Mouse (Mus musculus) embryonic fibroblast, embryonic 13.5 days (primary cell): ENCODE results near the gene Il12rb1. TPM values are rescaled to one million over a fixed set of nuclear protein-coding genes. Genes with fewer than 3 reads are reported as not detected.

Experiments
- H3K27ac ChIP-seq: 2 replicates; pipeline ENCODE4 v1.5.1; 2012; ENCODE audit warnings: low read length, control low read depth, inconsistent platforms; ENCODE audit not compliant: insufficient read depth
- H3K4me1 ChIP-seq: 2 replicates; pipeline ENCODE4 v1.6.1; 2011; ENCODE audit warnings: low read length; ENCODE audit not compliant: control insufficient read depth, insufficient read depth
- H3K4me3 ChIP-seq: 2 replicates; pipeline ENCODE4 v1.5.1; 2011; ENCODE audit warnings: mild to moderate bottlenecking, control low read depth, low read length; ENCODE audit not compliant: insufficient read depth
- CTCF ChIP-seq: IDR thresholded peaks from 2 replicates; pipeline ENCODE4 v1.5.1; 2011; ENCODE audit warnings: mild to moderate bottlenecking, control low read depth, low read length, moderate library complexity, borderline replicate concordance; ENCODE audit not compliant: insufficient read depth
- POLR2A ChIP-seq: IDR thresholded peaks from 2 replicates; pipeline ENCODE4 v1.6.1; 2011; ENCODE audit warnings: low read depth, mild to moderate bottlenecking, control low read depth, low read length, moderate library complexity
- polyA plus RNA-seq: library from polyadenylated mRNA; stranded (reverse); fragments of >200 nt; gene quantifications from 2 replicates; pipeline ENCODE4 v1.2.4, GENCODE M21; 2011; ENCODE audit warnings: low read depth; ENCODE audit not compliant: missing spikeins, insufficient read length

The Il12rb1 gene
- polyA plus RNA-seq, 1 experiment, result not detected

GRCm38 (mm10) chr8:70868559-70869198, 60.4 kb downstream of the Il12rb1 start:
- TF ChIP-seq POLR2A, result no peak
- peak; percentile 7; the same call in 1 of the 2 replicates for TF ChIP-seq CTCF
- H3K4me1 ChIP-seq, result no peaks in the 10 kb centered on the region
- H3K27ac ChIP-seq, result no peak overlapping the region
- no peak overlapping the region for H3K4me3 ChIP-seq

- Histone ChIP-seq H3K4me3 (no peak overlapping the region), H3K4me1 (no peaks in the 10 kb centered on the region), H3K27ac (no peak overlapping the region)
- TF ChIP-seq CTCF (no peak), POLR2A (no peak)
Measured at GRCm38 (mm10) chr8:70869199-70869571, 60.9 kb downstream of the Il12rb1 start.

GRCm38 (mm10) chr8:70869601-70870041, 61.4 kb downstream of the Il12rb1 start:
- no peak overlapping the region for H3K27ac ChIP-seq
- no peaks in the 10 kb centered on the region for H3K4me1 ChIP-seq
- TF ChIP-seq POLR2A (no peak), CTCF (peak; percentile 97)
- H3K4me3 ChIP-seq, result no peak overlapping the region

Other genes starting within 250 kb of the Il12rb1 start
- 17.9 and 18.6 TPM in 2 replicates for gene Isyna1, start 214.1 kb upstream of the Il12rb1 start, polyA plus RNA-seq
- gene Ssbp4, start 199.6 kb upstream of the Il12rb1 start, polyA plus RNA-seq, result 44.7 and 50.7 TPM in 2 replicates
- gene Lrrc25, start 192.3 kb upstream of the Il12rb1 start, polyA plus RNA-seq, result 0.46 TPM in 1 of 2 replicates, not detected in the other
- gene Gdf15, start 176.0 kb upstream of the Il12rb1 start, polyA plus RNA-seq, result 3.1 and 4.2 TPM in 2 replicates
- gene Pgpep1, start 148.1 kb upstream of the Il12rb1 start, polyA plus RNA-seq, result 53.7 and 54.3 TPM in 2 replicates
- gene Lsm4, start 135.2 kb upstream of the Il12rb1 start, polyA plus RNA-seq, result 54.9 and 60.2 TPM in 2 replicates
- 82.2 and 90.6 TPM in 2 replicates for gene Jund, start 109.5 kb upstream of the Il12rb1 start, polyA plus RNA-seq
- gene Iqcn, start 105.0 kb upstream of the Il12rb1 start, polyA plus RNA-seq, result not detected in 2 replicates
- not detected in 2 replicates for gene Gm3336, start 89.9 kb upstream of the Il12rb1 start, polyA plus RNA-seq
- gene Pde4c, start 84.7 kb upstream of the Il12rb1 start, polyA plus RNA-seq, result not detected in 2 replicates
- 8.6 and 10.2 TPM in 2 replicates for gene Rab3a, start 53.8 kb upstream of the Il12rb1 start, polyA plus RNA-seq
- 29.1 and 32.6 TPM in 2 replicates for gene Mpv17l2, start 47.5 kb upstream of the Il12rb1 start, polyA plus RNA-seq
- gene Pik3r2, start 31.7 kb upstream of the Il12rb1 start, polyA plus RNA-seq, result 42.8 and 43.5 TPM in 2 replicates
- 12.6 and 13.1 TPM in 2 replicates for gene Mast3, start 3.4 kb upstream of the Il12rb1 start, polyA plus RNA-seq
- 4.4 and 4.5 TPM in 2 replicates for gene Arrdc2, start 31.3 kb downstream of the Il12rb1 start, polyA plus RNA-seq
- gene Kcnn1, start 54.8 kb downstream of the Il12rb1 start, polyA plus RNA-seq, result 1.7 and 2.7 TPM in 2 replicates
- gene Ccdc124, start 65.5 kb downstream of the Il12rb1 start, polyA plus RNA-seq, result 31.1 and 32.3 TPM in 2 replicates
- gene Slc5a5, start 84.3 kb downstream of the Il12rb1 start, polyA plus RNA-seq, result 0.28 and 0.30 TPM in 2 replicates
- gene Rpl18a, start 89.0 kb downstream of the Il12rb1 start, polyA plus RNA-seq, result 1,792 and 1,906 TPM in 2 replicates
- gene Map1s, start 97.5 kb downstream of the Il12rb1 start, polyA plus RNA-seq, result 24.2 and 27.8 TPM in 2 replicates